Mouse (Mus musculus): Measurements from ENCODE around the gene Usp54. TPM values are rescaled to one million over a fixed set of nuclear protein-coding genes. Genes with fewer than 3 reads are reported as not detected.

Gene Usp54
- polyA plus RNA-seq, 1 experiment from 2014 or later, result 16.6 TPM

GRCm38 (mm10) chr14:20626447-20626846, 14.4 kb downstream of the Usp54 start:
- H3K27ac ChIP-seq (replicated peaks), result no peak overlapping the region
- H3K9me3 ChIP-seq, result no peaks in the 10 kb centered on the region
- no peaks in the 10 kb centered on the region for H3K36me3 ChIP-seq
- H3K4me2 ChIP-seq (replicated peaks), result no peak overlapping the region
- no peaks in the 10 kb centered on the region for H3K4me1 ChIP-seq
- no peak overlapping the region for H3K4me3 ChIP-seq
- H3K27me3 ChIP-seq, result no peaks in the 10 kb centered on the region
- WGBS, result 89% methylated on average over 2 of the region's 2 CpGs
- ATAC-seq (ENCODE audit: low FRiP score, low read depth), result no peak
- H3K9ac ChIP-seq (replicated peaks), result no peak overlapping the region

GRCm38 (mm10) chr14:20622907-20623306, 18.0 kb downstream of the Usp54 start:
- no peak overlapping the region for H3K27ac ChIP-seq (replicated peaks)
- no peak overlapping the region for H3K4me2 ChIP-seq (replicated peaks)
- H3K36me3 ChIP-seq, result no peaks in the 10 kb centered on the region
- WGBS, result 95% methylated on average over 3 of the region's 3 CpGs
- H3K9me3 ChIP-seq, result no peaks in the 10 kb centered on the region
- no peak for ATAC-seq (ENCODE audit: low FRiP score, low read depth)
- H3K4me3 ChIP-seq, result no peak overlapping the region
- H3K27me3 ChIP-seq, result no peaks in the 10 kb centered on the region
- H3K4me1 ChIP-seq, result no peaks in the 10 kb centered on the region
- H3K9ac ChIP-seq (replicated peaks), result no peak overlapping the region

- WGBS, result 95% methylated on average over 2 of the region's 2 CpGs
- no peaks in the 10 kb centered on the region for H3K4me1 ChIP-seq
- no peak overlapping the region for H3K4me2 ChIP-seq (replicated peaks)
- H3K9ac ChIP-seq (replicated peaks), result no peak overlapping the region
- H3K36me3 ChIP-seq, result no peaks in the 10 kb centered on the region
- H3K9me3 ChIP-seq, result no peaks in the 10 kb centered on the region
- no peak overlapping the region for H3K4me3 ChIP-seq
- no peak overlapping the region for H3K27ac ChIP-seq (replicated peaks)
- no peak for ATAC-seq (ENCODE audit: low FRiP score, low read depth)
- no peaks in the 10 kb centered on the region for H3K27me3 ChIP-seq
Observed at GRCm38 (mm10) chr14:20622412-20622811, 18.5 kb downstream of the Usp54 start.

GRCm38 (mm10) chr14:20621903-20622302, 19.0 kb downstream of the Usp54 start:
- H3K9ac ChIP-seq (replicated peaks), result no peak overlapping the region
- no peaks in the 10 kb centered on the region for H3K27me3 ChIP-seq
- no peaks in the 10 kb centered on the region for H3K9me3 ChIP-seq
- no peak overlapping the region for H3K27ac ChIP-seq (replicated peaks)
- H3K4me2 ChIP-seq (replicated peaks), result no peak overlapping the region
- H3K4me1 ChIP-seq, result no peaks in the 10 kb centered on the region
- ATAC-seq (ENCODE audit: low FRiP score, low read depth), result no peak
- no peak overlapping the region for H3K4me3 ChIP-seq
- H3K36me3 ChIP-seq, result no peaks in the 10 kb centered on the region
- WGBS, result 89% methylated on average over 2 of the region's 2 CpGs

GRCm38 (mm10) chr14:20619131-20619530, 21.7 kb downstream of the Usp54 start:
- H3K9ac ChIP-seq (replicated peaks), result no peak overlapping the region
- H3K27ac ChIP-seq (replicated peaks), result no peak overlapping the region
- H3K36me3 ChIP-seq, result no peaks in the 10 kb centered on the region
- no peak overlapping the region for H3K4me3 ChIP-seq
- no peak overlapping the region for H3K4me2 ChIP-seq (replicated peaks)
- H3K9me3 ChIP-seq, result no peaks in the 10 kb centered on the region
- H3K4me1 ChIP-seq, result peaks cover 3% of the 10 kb centered on the region; the same call in 1 of the 2 replicates
- no peak for ATAC-seq (ENCODE audit: low FRiP score, low read depth)
- H3K27me3 ChIP-seq, result no peaks in the 10 kb centered on the region

- ATAC-seq (ENCODE audit: low FRiP score, low read depth), result no peak
- Histone ChIP-seq H3K4me1 (peaks cover 3% of the 10 kb centered on the region; the same call in 1 of the 2 replicates), H3K27me3 (no peaks in the 10 kb centered on the region), H3K36me3 (no peaks in the 10 kb centered on the region), H3K9ac (replicated peaks) (no peak overlapping the region), H3K27ac (replicated peaks) (no peak overlapping the region), H3K4me2 (replicated peaks) (no peak overlapping the region), H3K9me3 (no peaks in the 10 kb centered on the region), H3K4me3 (no peak overlapping the region)
- WGBS, result 83% methylated on average over 5 of the region's 5 CpGs
Observed at GRCm38 (mm10) chr14:20618211-20618610, 22.7 kb downstream of the Usp54 start.

GRCm38 (mm10) chr14:20616421-20616820, 24.4 kb downstream of the Usp54 start:
- Histone ChIP-seq H3K27me3 (no peaks in the 10 kb centered on the region), H3K27ac (replicated peaks) (no peak overlapping the region), H3K9me3 (no peaks in the 10 kb centered on the region), H3K4me1 (peaks cover 3% of the 10 kb centered on the region; the same call in 1 of the 2 replicates), H3K36me3 (no peaks in the 10 kb centered on the region), H3K4me3 (no peak overlapping the region), H3K4me2 (replicated peaks) (no peak overlapping the region), H3K9ac (replicated peaks) (no peak overlapping the region)
- ATAC-seq (ENCODE audit: low FRiP score, low read depth), result no peak
- WGBS, result 47% methylated on average over 2 of the region's 2 CpGs

- Histone ChIP-seq H3K9me3 (no peaks in the 10 kb centered on the region), H3K27me3 (no peaks in the 10 kb centered on the region), H3K27ac (replicated peaks) (no peak overlapping the region), H3K4me1 (peaks cover 3% of the 10 kb centered on the region; the same call in 1 of the 2 replicates), H3K9ac (replicated peaks) (no peak overlapping the region), H3K4me3 (no peak overlapping the region), H3K36me3 (no peaks in the 10 kb centered on the region), H3K4me2 (replicated peaks) (no peak overlapping the region)
- WGBS, result 96% methylated on average over 2 of the region's 2 CpGs
- no peak for ATAC-seq (ENCODE audit: low FRiP score, low read depth)
Observed at GRCm38 (mm10) chr14:20615075-20615474, 25.8 kb downstream of the Usp54 start.

- ATAC-seq (ENCODE audit: low FRiP score, low read depth), result no peak
- H3K27me3 ChIP-seq, result no peaks in the 10 kb centered on the region
- no peak overlapping the region for H3K4me3 ChIP-seq
- peaks cover 3% of the 10 kb centered on the region; the same call in 1 of the 2 replicates for H3K4me1 ChIP-seq
- H3K9me3 ChIP-seq, result no peaks in the 10 kb centered on the region
- no peaks in the 10 kb centered on the region for H3K36me3 ChIP-seq
- no peak overlapping the region for H3K27ac ChIP-seq (replicated peaks)
- no peak overlapping the region for H3K4me2 ChIP-seq (replicated peaks)
- 100% methylated on average over 1 of the region's 1 CpGs for WGBS
- H3K9ac ChIP-seq (replicated peaks), result no peak overlapping the region
Observed at GRCm38 (mm10) chr14:20612820-20613219, 28.0 kb downstream of the Usp54 start.

GRCm38 (mm10) chr14:20610146-20610545, 30.7 kb downstream of the Usp54 start:
- 89% methylated on average over 4 of the region's 4 CpGs for WGBS
- Histone ChIP-seq H3K27me3 (no peaks in the 10 kb centered on the region), H3K9me3 (no peaks in the 10 kb centered on the region), H3K4me2 (replicated peaks) (no peak overlapping the region), H3K9ac (replicated peaks) (no peak overlapping the region), H3K4me1 (no peaks in the 10 kb centered on the region), H3K4me3 (no peak overlapping the region), H3K36me3 (peaks cover 14% of the 10 kb centered on the region; the same call in 1 of the 2 replicates), H3K27ac (replicated peaks) (no peak overlapping the region)
- ATAC-seq (ENCODE audit: low FRiP score, low read depth), result no peak

- ATAC-seq (ENCODE audit: low FRiP score, low read depth), result no peak
- Histone ChIP-seq H3K27me3 (no peaks in the 10 kb centered on the region), H3K4me1 (no peaks in the 10 kb centered on the region), H3K27ac (replicated peaks) (no peak overlapping the region), H3K9me3 (no peaks in the 10 kb centered on the region), H3K4me2 (replicated peaks) (no peak overlapping the region), H3K4me3 (no peak overlapping the region), H3K9ac (replicated peaks) (no peak overlapping the region), H3K36me3 (peaks cover 14% of the 10 kb centered on the region; the same call in 1 of the 2 replicates)
- WGBS, result 93% methylated on average over 3 of the region's 3 CpGs
Observed at GRCm38 (mm10) chr14:20609519-20609918, 31.3 kb downstream of the Usp54 start.

- no peak for ATAC-seq (ENCODE audit: low FRiP score, low read depth)
- 88% methylated on average over 9 of the region's 9 CpGs for WGBS
- no peak overlapping the region for H3K9ac ChIP-seq (replicated peaks)
- H3K27ac ChIP-seq (replicated peaks), result no peak overlapping the region
- no peaks in the 10 kb centered on the region for H3K4me1 ChIP-seq
- no peak overlapping the region for H3K4me2 ChIP-seq (replicated peaks)
- no peak overlapping the region for H3K4me3 ChIP-seq
- no peaks in the 10 kb centered on the region for H3K9me3 ChIP-seq
- H3K36me3 ChIP-seq, result peaks cover 18% of the 10 kb centered on the region; the same call in 1 of the 2 replicates
- no peaks in the 10 kb centered on the region for H3K27me3 ChIP-seq
Observed at GRCm38 (mm10) chr14:20607396-20608126, 33.3 kb downstream of the Usp54 start.
